Mouse (Mus musculus): ENCODE results near the gene Ahnak.
A peak's percentile ranks its signal among the peaks of the same experiment; 100 is the strongest.

DNA sequence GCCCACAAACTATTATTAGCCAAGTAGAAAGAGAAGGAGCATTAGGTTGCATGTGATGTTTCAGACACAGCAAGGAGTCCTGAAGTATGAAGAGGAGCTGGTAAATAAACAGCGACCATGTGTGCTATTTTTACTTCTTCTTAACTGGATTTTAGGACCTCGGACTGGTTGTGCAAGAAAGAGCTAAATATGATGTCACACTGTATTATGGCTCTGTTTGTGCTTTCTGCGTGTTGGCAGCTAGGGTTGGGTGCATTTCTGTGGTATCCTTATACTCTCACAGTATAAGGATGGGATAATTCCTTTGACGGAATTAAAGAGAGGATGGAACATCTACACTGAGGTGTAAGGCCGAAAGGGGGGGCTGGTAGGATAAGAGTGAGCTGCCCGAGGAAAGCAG is 43.8 kb upstream of the Ahnak start:
- 0 out of 2 replicates have a peak, but pooled peaks have one; percentile 7 for TF ChIP-seq CTCF (IDR thresholded peaks at IDR 0.05; ENCODE audit: low read depth)
- no peak for TF ChIP-seq EP300 (optimal IDR thresholded peaks at IDR 0.05)
